Mouse (Mus musculus): ENCODE measurements around the gene Syn3.

DNA sequence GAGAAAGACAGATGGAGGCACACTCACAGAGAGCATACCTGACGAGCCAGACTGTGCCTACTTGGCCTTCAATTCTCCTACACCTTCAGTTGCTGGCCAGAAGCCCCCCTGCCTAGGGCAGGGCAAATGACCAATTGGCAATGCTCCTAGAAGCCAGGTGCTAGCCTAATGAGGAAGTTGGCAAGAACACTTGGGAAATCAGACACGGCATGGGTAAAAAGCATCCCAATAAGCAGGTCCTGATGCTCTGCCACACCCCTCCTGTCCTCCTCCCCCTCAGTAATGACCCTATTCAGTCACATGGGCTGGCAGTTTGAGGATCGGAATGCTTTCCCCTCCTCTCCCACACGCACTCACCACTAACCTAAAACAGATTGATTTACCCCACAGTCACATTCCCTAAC, 19.0 kb downstream of the Syn3 start:
- TF ChIP-seq CTCF (conservative IDR thresholded peaks at IDR 0.05; ENCODE audit: insufficient read depth, insufficient read length, low read depth, low read length): no peak
- no peak for TF ChIP-seq POLR2A (IDR thresholded peaks at IDR 0.05; ENCODE audit: low read depth, low read length)
